Mouse (Mus musculus) brain, embryonic 18.5 days (tissue): ENCODE data around the gene Stxbp6.

Experiments
- DNase-seq: peaks from one replicate; pipeline ENCODE4 v3.0.0-alpha.2; 2012; ENCODE audit warnings: low read depth, low spot score

Gene Stxbp6

DNA sequence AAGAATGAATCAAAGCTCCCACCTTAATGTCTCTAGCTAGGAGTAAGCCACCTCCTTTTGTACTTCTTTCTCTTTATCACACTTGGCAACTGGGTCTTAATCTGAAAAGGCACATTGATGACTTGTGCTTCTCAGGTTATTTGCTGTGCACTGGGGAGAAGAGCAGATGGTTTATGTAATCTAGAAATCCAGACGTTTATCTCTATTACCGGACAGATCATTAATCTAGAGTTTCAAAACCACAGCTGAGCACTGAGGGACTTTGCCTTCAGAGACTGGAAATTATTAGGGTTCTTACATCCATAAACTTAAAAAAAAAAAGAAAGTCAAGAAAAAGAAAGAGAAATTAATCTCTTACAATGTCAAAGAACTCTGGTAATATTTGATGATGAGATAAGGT lies 262.6 kb downstream of the Stxbp6 start:
- no peak for DNase-seq

GRCm38 (mm10) chr12:44804213-44804612 lies 270.3 kb downstream of the Stxbp6 start:
- DNase-seq: no peak
